ENCODE assay signal across 30 mouse cellular contexts in the genomic region with DNA sequence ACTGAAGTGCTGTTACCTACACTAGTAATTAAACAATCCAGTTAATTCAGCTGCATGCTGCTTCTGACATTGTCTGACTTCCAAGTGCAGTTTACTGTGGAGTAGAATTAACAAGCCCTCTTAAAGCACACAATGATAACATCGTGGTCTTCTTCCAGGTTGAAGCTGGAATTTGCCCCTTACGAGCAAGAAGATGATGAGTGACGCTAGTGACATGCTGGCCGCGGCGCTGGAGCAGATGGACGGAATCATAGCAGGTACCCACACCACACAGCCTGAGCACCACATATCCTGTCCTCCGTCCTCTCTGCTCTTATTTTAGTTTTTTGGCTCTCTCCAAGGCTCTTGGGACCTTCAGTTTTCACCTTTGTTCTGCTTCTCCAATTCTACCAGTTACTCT. TPM values are rescaled to one million over a fixed set of nuclear protein-coding genes. Genes with fewer than 3 reads are reported as not detected.
A peak's percentile ranks its signal among the peaks of the same experiment; 100 is the strongest.
DNase-seq lines count a peak whose midpoint lies in the region; ATAC-seq and TF ChIP-seq lines count a peak whose summit lies in the region.
"Had no signal": no experiment of that assay in that cellular context is flagged by ENCODE, and none has a peak within 500 bp of the region (broad histone marks: within the 10 kb centered on the region; RNA-seq: fewer than 3 reads in every experiment).

No protein-coding gene starts in this region.

- H3K9ac ChIP-seq in heart, embryonic 11.5 days (ENCODE audit: low read depth, low read length) = no peak overlapping the region
- H3K9ac ChIP-seq in heart, embryonic 15.5 days = no peak overlapping the region
- H3K9ac ChIP-seq in kidney, embryonic 14.5 days (ENCODE audit: low read depth, low read length) = no peak overlapping the region
- H3K9ac ChIP-seq: embryonic facial prominence, embryonic 12.5 days; embryonic facial prominence, embryonic 15.5 days; forebrain, postnatal 0 days; hindbrain, embryonic 13.5 days; intestine, embryonic 15.5 days had no signal

- intact Hi-C loops in heart, postnatal 25 days (cut with DNase I) = no loop called here

- no peak for DNase-seq in heart, postnatal 25 days (ENCODE audit: low spot score)
- no peak for DNase-seq in heart, adult 8-10 months (ENCODE audit: low spot score)
- peak; percentile 35 for DNase-seq in kidney, adult 2 months
- DNase-seq: adrenal gland, adult 2 months; adrenal gland, postnatal 14 days; cerebellum, adult 11 months; cerebellum, adult 2 months; cerebellum, adult 9-11 months; cerebellum, postnatal 25 days; forebrain, postnatal 0 days; gastrocnemius, adult 2 months; gastrocnemius, postnatal 14 days; kidney, adult 11 months; kidney, adult 9 months had no signal

- H3K36me3 ChIP-seq in heart, embryonic 11.5 days (ENCODE audit: control insufficient read depth, insufficient read depth, low read length) = no peaks in the 10 kb centered on the region
- no peaks in the 10 kb centered on the region for H3K36me3 ChIP-seq in heart, embryonic 15.5 days
- peaks cover 6% of the 10 kb centered on the region for H3K36me3 ChIP-seq in kidney, adult 2 months (ENCODE audit: control insufficient read depth, insufficient read depth, low read length)
- H3K36me3 ChIP-seq in kidney, embryonic 14.5 days (ENCODE audit: control insufficient read depth, insufficient read depth, low read length) = peaks cover 9% of the 10 kb centered on the region; the same call in 1 of the 2 replicates
- H3K36me3 ChIP-seq: embryonic facial prominence, embryonic 12.5 days; hindbrain, embryonic 10.5 days; hindbrain, embryonic 13.5 days; intestine, embryonic 15.5 days had no signal

- H3K27ac ChIP-seq in heart, embryonic 11.5 days (ENCODE audit: low read depth, low read length) = 0 out of 2 replicates have a peak overlapping the region, but pooled peaks have one; percentile 17
- H3K27ac ChIP-seq in heart, embryonic 15.5 days = 0 out of 2 replicates have a peak overlapping the region, but pooled peaks have one; percentile 20
- peak overlapping the region; percentile 94 for H3K27ac ChIP-seq in kidney, adult 2 months (ENCODE audit: insufficient read depth, low read depth, low read length)
- H3K27ac ChIP-seq in kidney, embryonic 14.5 days (ENCODE audit: low read depth, low read length) = no peak overlapping the region
- H3K27ac ChIP-seq: embryonic facial prominence, embryonic 12.5 days; embryonic facial prominence, embryonic 15.5 days; gastrocnemius, adult 2 months; hindbrain, embryonic 10.5 days; hindbrain, embryonic 13.5 days; intestine, embryonic 15.5 days had no signal

- H3K9me3 ChIP-seq in heart, embryonic 11.5 days (replicated peaks; ENCODE audit: control insufficient read depth, low read length) = no peaks in the 10 kb centered on the region
- H3K9me3 ChIP-seq in heart, embryonic 15.5 days (replicated peaks) = no peaks in the 10 kb centered on the region
- no peaks in the 10 kb centered on the region for H3K9me3 ChIP-seq in kidney, embryonic 14.5 days (ENCODE audit: control insufficient read depth, low read length)
- H3K9me3 ChIP-seq: embryonic facial prominence, embryonic 12.5 days; embryonic facial prominence, embryonic 15.5 days; hindbrain, embryonic 10.5 days; hindbrain, embryonic 13.5 days; intestine, embryonic 15.5 days had no signal

- H3K4me1 ChIP-seq in heart, embryonic 11.5 days (ENCODE audit: control insufficient read depth, insufficient read depth, low read length) = peaks cover 36% of the 10 kb centered on the region
- H3K4me1 ChIP-seq in heart, embryonic 15.5 days (replicated peaks) = peaks cover 34% of the 10 kb centered on the region
- peaks cover 36% of the 10 kb centered on the region for H3K4me1 ChIP-seq in kidney, adult 2 months (ENCODE audit: control insufficient read depth, insufficient read depth, low read length)
- H3K4me1 ChIP-seq in kidney, embryonic 14.5 days (ENCODE audit: control insufficient read depth, insufficient read depth, low read length) = no peaks in the 10 kb centered on the region

- no peak for TF ChIP-seq POLR2A in kidney, adult 2 months (IDR thresholded peaks at IDR 0.05; ENCODE audit: low read depth, low read length)

- no peak for ATAC-seq in heart, embryonic 11.5 days (replicated peaks; ENCODE audit: insufficient number of reproducible peaks, low FRiP score, low TSS enrichment)
- no peak for ATAC-seq in heart, embryonic 15.5 days (replicated peaks; ENCODE audit: insufficient number of reproducible peaks, insufficient read depth, low FRiP score, low read depth)
- no peak for ATAC-seq in kidney, embryonic 14.5 days (ENCODE audit: low FRiP score, low TSS enrichment)
- ATAC-seq: CD4-positive, CD25-positive, alpha-beta regulatory T cell, adult 4 months; forebrain, embryonic 14.5 days; forebrain, postnatal 0 days; hindbrain, embryonic 16.5 days; intestine, embryonic 15.5 days had no signal

- H3K4me2 ChIP-seq in heart, embryonic 11.5 days = no peak overlapping the region
- no peak overlapping the region for H3K4me2 ChIP-seq in heart, embryonic 15.5 days
- H3K4me2 ChIP-seq in kidney, embryonic 14.5 days (replicated peaks; ENCODE audit: low read depth, low read length) = no peak overlapping the region
- H3K4me2 ChIP-seq: embryonic facial prominence, embryonic 12.5 days; embryonic facial prominence, embryonic 15.5 days; hindbrain, embryonic 13.5 days; intestine, embryonic 15.5 days had no signal

- TF ChIP-seq CTCF in kidney, adult 2 months (conservative IDR thresholded peaks at IDR 0.05; ENCODE audit: insufficient read depth, insufficient read length, low read depth, low read length) = no peak

- H3K4me3 ChIP-seq in heart, embryonic 11.5 days (ENCODE audit: low read depth, low read length) = no peak overlapping the region
- H3K4me3 ChIP-seq in heart, embryonic 15.5 days = no peak overlapping the region
- H3K4me3 ChIP-seq in kidney, adult 2 months (ENCODE audit: insufficient read depth, low read depth, low read length) = no peak overlapping the region
- no peak overlapping the region for H3K4me3 ChIP-seq in kidney, embryonic 14.5 days (ENCODE audit: low read length)
- H3K4me3 ChIP-seq: embryonic facial prominence, embryonic 12.5 days; embryonic facial prominence, embryonic 15.5 days; gastrocnemius, adult 2 months; hindbrain, embryonic 10.5 days; hindbrain, embryonic 13.5 days; intestine, embryonic 15.5 days had no signal

- H3K27me3 ChIP-seq in heart, embryonic 11.5 days (ENCODE audit: control insufficient read depth, insufficient read depth, low read length) = no peaks in the 10 kb centered on the region
- no peaks in the 10 kb centered on the region for H3K27me3 ChIP-seq in heart, embryonic 15.5 days
- H3K27me3 ChIP-seq in kidney, adult 2 months (replicated peaks; ENCODE audit: control insufficient read depth, insufficient read depth, low read length) = no peaks in the 10 kb centered on the region
- no peaks in the 10 kb centered on the region for H3K27me3 ChIP-seq in kidney, embryonic 14.5 days (ENCODE audit: control insufficient read depth, insufficient read depth, low read length)
- H3K27me3 ChIP-seq: embryonic facial prominence, embryonic 12.5 days; embryonic facial prominence, embryonic 15.5 days; hindbrain, embryonic 13.5 days; intestine, embryonic 15.5 days had no signal

- WGBS in heart, embryonic 11.5 days (ENCODE audit: insufficient replicate concordance) = 58% methylated on average over 8 of the region's 8 CpGs
- 56% methylated on average over 8 of the region's 8 CpGs for WGBS in heart, embryonic 15.5 days
- 68% methylated on average over 8 of the region's 8 CpGs for WGBS in kidney, adult 2 months
- 89% methylated on average over 8 of the region's 8 CpGs for WGBS in kidney, embryonic 14.5 days

RNA-seq across cellular contexts. Expression of gene 1700034J05Rik, which starts 22.2 kb away (rescaled TPM):
- 0.21 and 0.42 TPM in 2 replicates for polyA plus RNA-seq in heart, embryonic 11.5 days (2014; fragmentation: Nextera tagmentation; extraction: Ambion mirVana)
- total RNA-seq in heart, postnatal 25 days (2021) = not detected
- 0.10 and 0.11 TPM in 2 replicates for polyA plus RNA-seq in heart, embryonic 15.5 days (2015; fragmentation: Nextera tagmentation; extraction: Ambion mirVana)
- total RNA-seq in heart, adult 8-10 months (2022) = not detected
- polyA plus RNA-seq in kidney, adult 2 months (2012; rRNA removed) = 0.07 TPM in 1 of 2 replicates, not detected in the other
- 0.37 and 0.45 TPM in 2 replicates for polyA plus RNA-seq in kidney, embryonic 14.5 days (2014; fragmentation: Nextera tagmentation; extraction: Ambion mirVana)
- total RNA-seq: adrenal gland, adult 2 months; adrenal gland, postnatal 14 days; adrenal gland, postnatal 4 days; common myeloid progenitor, adult 5-6 weeks; forebrain, postnatal 0 days; gastrocnemius, adult 2 months; gastrocnemius, postnatal 14 days; gastrocnemius, postnatal 4 days; MEL had no signal
- polyA plus RNA-seq: adrenal gland, adult 2 months; CD4-positive, CD25-positive, alpha-beta regulatory T cell, adult 4 months; cerebellum, adult 2 months; forebrain, embryonic 14.5 days; forebrain, postnatal 0 days; frontal cortex, adult 2 months; hindbrain, embryonic 13.5 days had no signal

RNA-seq across cellular contexts. Expression of gene Rep15, which starts 55.9 kb away (rescaled TPM):
- 1.1 and 1.3 TPM in 2 replicates for polyA plus RNA-seq in heart, embryonic 11.5 days (2014; fragmentation: Nextera tagmentation; extraction: Ambion mirVana)
- 1 to 10 TPM in 1 of 2 experiments, under 1 TPM in 1; 0.56 to 1.1 TPM for total RNA-seq in heart, postnatal 25 days (2021)
- 0.67 and 0.74 TPM in 2 replicates for polyA plus RNA-seq in heart, embryonic 15.5 days (2015; fragmentation: Nextera tagmentation; extraction: Ambion mirVana)
- 1 to 10 TPM in 2 of 4 experiments, under 1 TPM in 2; 0.92 to 1.5 (median 1.2) TPM for total RNA-seq in heart, adult 8-10 months (2022)
- polyA plus RNA-seq in kidney, adult 2 months (2012; rRNA removed) = 0.35 and 0.42 TPM in 2 replicates
- polyA plus RNA-seq in kidney, embryonic 14.5 days (2014; fragmentation: Nextera tagmentation; extraction: Ambion mirVana) = 1.6 and 1.7 TPM in 2 replicates
- total RNA-seq: common myeloid progenitor, adult 5-6 weeks had no signal
